Mouse (Mus musculus): Measurements from ENCODE around the gene Prss45. TPM values are rescaled to one million over a fixed set of nuclear protein-coding genes. Genes with fewer than 3 reads are reported as not detected.

The Prss45 gene
- total RNA-seq, 2 experiments from 2014 or later: not detected

DNA sequence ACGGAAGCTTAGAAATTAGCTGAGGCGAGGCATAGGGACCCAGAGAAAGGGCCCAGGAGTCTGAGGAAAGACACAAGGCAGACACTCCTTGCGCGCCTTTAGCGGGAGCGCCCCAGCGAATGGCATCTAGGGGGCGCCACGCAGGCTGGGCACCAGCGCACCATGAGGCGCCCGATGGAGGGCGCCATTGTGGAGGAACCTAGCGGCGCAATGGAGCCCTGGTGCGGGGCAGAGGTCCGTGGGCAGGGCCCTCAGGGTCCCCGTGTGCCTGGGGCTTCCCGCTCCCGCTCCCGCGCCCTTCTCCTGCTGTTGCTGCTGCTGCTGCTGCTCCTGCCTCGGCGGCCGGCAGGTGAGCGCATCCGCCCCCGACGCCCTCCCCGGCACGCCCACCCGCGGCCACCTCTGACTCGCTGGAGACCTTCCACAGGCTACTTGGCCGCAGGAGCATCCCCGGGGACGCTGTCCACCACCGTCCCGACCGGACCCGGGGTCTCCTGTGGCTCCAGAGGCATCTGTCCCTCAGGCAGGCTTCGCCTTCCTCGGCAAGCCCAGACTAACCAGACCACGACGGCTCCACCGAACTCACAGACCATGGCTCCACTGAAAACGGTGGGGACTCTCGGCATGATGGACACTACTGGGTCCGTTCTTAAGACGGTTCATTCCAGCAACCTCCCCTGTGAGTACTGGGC, 23.5 kb downstream of the Prss45 start, which contains the start of gene Prss50:
Gene Prss50, plus strand, starts transcription at position 187 of the 692 bp plus-strand sequence.
- DNase-seq: no peak

GRCm38 (mm10) chr9:110858523-110858922, 24.1 kb downstream of the Prss45 start:
- intact Hi-C loops (cut with DNase I): no loop called here
- DNase-seq: no peak

More for the DNA sequence above, 23.5 kb downstream of the Prss45 start, which contains the start of gene Prss50:
- intact Hi-C loops (cut with DNase I): no loop called here

DNA sequence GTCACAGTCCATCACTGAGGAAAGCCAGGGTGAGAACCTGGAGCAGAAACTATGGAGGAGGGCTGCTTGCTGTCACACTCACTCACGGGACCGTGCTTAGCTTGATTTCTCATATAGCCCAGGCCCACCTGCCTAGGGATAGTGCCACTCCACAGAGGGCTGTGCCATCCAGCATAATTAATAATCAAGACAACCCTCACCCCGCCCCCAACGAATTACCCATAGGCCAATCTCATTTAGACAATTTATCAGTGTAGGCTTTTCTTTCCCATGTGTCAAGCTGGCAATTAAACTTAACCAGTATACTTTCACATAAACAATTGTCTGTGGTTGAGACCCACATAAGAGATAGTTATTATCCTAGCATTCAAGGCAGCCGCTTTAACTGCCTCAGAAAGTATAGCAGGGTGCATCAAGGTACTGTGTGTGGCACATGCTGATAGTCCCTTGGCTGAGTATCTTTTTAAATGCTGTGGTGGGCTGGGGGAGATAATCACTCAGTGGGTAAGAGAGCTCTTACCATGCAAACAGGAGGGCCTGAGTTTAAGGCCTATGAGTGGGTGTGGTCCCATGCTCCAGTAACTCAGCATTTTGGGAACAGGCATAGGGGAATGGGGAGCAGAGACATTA, 24.7 kb downstream of the Prss45 start:
- intact Hi-C loops (cut with DNase I): no loop called here
- DNase-seq: no peak

- intact Hi-C loops (cut with DNase I): loop anchor here (2.0 to 10.0 kb wide), 6 partner anchors 89 to 459 kb away; partner anchors contain the start of gene Setd2
- DNase-seq: peak; percentile 58 to 76
Measured at GRCm38 (mm10) chr9:110871030-110871429, 36.6 kb downstream of the Prss45 start.

DNA sequence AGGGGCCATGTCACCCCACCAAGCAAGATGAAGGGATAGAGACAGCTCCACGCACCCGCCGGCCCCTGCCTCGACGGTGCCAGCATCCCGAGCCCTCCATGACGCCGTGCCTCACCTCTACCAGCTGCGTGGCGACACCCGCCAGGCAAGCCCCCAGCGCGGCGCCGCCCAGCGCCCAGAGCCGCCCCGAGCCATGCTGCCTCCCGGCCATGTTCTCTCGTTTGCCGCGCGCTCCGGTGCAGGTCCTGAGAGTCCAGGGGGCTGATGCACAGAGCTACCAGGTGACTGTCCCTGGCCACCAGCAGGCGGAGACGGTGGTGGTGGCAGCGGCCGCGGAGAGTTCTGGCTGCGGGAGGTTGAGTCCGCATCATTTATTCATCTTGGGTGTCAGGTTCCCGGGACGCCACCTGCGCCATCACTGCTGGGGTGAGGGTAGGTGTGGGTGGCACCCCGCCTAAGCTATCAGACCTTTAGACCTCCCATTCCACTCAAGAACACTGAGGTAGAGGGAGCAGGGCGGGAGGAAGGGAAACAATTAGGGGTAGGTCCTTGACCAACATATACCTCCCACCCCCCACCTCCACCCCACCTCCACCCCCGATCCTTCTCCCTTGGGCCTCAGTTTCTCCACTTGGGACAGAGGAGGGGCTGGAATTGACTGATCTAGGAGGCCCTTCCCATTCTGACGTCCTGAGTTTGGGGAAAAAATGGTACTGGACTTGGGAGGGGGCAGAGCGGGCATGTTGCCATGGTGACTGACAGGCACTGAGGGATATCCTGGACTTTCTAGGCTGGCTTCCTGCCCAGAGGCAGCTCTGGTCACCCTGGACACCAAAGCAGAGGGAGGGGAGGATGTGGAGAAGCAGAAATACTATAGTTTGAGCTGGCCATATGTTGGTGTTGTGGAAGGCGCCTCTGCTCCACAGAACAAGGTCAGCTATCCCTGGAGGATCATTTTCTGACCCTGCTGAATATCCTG, 39.6 kb downstream of the Prss45 start:
- peak in 1 of 2 experiments; percentile 36 for DNase-seq

GRCm38 (mm10) chr9:110874660-110875191, 40.3 kb downstream of the Prss45 start:
- no peak for DNase-seq
- intact Hi-C loops (cut with DNase I): loop anchor here (5.0 to 10.0 kb wide), 5 partner anchors 92 to 462 kb away; partner anchors contain the start of gene Setd2

More for the DNA sequence above, 39.6 kb downstream of the Prss45 start:
- intact Hi-C loops (cut with DNase I): loop anchor here (5.0 to 10.0 kb wide), 5 partner anchors 92 to 462 kb away; partner anchors contain the start of gene Setd2

DNA sequence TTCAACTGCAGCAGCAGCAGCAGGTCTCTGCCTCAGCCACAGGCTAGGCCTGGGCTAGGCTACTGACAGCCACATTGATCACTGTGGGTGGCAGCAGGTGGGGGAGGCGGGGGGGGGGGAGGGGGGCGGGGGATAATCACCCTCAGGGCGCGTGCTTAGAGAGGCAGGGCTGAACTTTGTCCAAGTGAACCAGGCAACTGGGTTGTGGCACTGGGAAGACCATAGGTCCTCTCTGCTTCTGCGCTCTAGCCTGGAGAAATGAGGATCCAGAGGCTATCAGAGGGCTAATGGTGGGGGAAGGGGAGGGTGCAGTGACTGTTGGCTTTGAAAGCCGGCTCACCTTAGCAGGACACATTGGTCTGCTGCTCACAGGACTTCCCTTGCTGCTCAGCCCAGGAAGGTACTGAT, 40.9 kb downstream of the Prss45 start:
- intact Hi-C loops (cut with DNase I): loop anchor here (10.0 kb wide), 1 partner anchor 340 kb away; the partner anchor contains the start of gene Setd2
- no peak for DNase-seq

DNA sequence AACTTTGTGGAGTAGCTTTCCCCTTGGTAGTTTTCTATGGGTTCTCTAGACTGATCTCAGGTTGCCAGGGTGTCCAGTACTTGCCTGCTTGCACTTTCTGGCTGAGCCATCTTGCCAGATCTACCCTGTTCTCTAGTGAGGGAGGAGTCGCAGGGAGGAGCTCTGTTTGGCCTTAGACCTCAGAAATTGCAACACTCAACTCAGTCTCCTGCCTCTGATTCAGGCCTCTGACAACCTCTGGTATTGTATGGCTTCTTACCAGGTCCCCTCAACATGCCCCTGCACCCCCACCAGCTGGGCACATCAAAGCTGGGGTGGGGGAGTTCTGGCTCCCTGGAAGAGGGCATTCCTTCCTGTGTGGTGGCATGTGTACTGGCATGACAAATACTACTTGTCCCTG, 43.0 kb downstream of the Prss45 start:
- no peak for DNase-seq
- intact Hi-C loops (cut with DNase I): loop anchor here (10.0 kb wide), 1 partner anchor 343 kb away; the partner anchor contains the start of gene Setd2

DNA sequence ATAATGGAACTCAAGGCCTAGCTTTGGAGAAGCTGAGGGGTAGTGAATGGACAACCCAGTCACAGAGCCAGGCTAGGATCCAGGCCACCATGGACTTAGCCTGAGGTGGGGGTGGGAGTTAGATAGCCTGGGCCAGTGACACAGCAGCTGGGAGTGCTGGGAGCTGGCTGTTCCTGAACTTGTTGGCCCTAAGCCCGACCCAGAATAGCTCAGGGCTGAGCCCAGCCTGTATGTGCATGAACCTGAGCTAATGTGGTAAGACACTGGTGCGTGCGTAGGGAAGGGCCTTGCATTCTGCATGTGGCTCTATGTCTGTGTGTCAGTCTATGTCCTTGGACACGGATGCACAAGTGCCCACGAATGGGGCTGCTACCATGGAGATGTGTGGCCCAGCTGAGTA, 43.5 kb downstream of the Prss45 start:
- intact Hi-C loops (cut with DNase I): loop anchor here (10.0 kb wide), 1 partner anchor 343 kb away; the partner anchor contains the start of gene Setd2

GRCm38 (mm10) chr9:110879191-110879920, 45.0 kb downstream of the Prss45 start, which contains the start of gene Als2cl:
Gene Als2cl, plus strand, starts transcription at chr9:110879870.
- peak; percentile 32 to 46 for DNase-seq
- intact Hi-C loops (cut with DNase I): loop anchor here (10.0 kb wide), 1 partner anchor 345 kb away; the partner anchor contains the start of gene Setd2

More for the DNA sequence above, 43.5 kb downstream of the Prss45 start:
- DNase-seq: peak; percentile 83 to 88

GRCm38 (mm10) chr9:110879998-110880561, 45.7 kb downstream of the Prss45 start, which contains the start of gene Tmie:
Gene Tmie, minus strand, starts transcription at chr9:110880113.
- peak; percentile 84 to 88 for DNase-seq
- intact Hi-C loops (cut with DNase I): loop anchor here (10.0 kb wide), 1 partner anchor 345 kb away; the partner anchor contains the start of gene Setd2

GRCm38 (mm10) chr9:110880772-110881171, 46.4 kb downstream of the Prss45 start:
- intact Hi-C loops (cut with DNase I): no loop called here
- no peak for DNase-seq

- peak; percentile 37 to 46 for DNase-seq
- intact Hi-C loops (cut with DNase I): loop anchor here (2.0 kb wide), 1 partner anchor 35 kb away; the partner anchor contains the start of gene Fam240a
Measured at GRCm38 (mm10) chr9:110881953-110882352, 47.6 kb downstream of the Prss45 start.

DNA sequence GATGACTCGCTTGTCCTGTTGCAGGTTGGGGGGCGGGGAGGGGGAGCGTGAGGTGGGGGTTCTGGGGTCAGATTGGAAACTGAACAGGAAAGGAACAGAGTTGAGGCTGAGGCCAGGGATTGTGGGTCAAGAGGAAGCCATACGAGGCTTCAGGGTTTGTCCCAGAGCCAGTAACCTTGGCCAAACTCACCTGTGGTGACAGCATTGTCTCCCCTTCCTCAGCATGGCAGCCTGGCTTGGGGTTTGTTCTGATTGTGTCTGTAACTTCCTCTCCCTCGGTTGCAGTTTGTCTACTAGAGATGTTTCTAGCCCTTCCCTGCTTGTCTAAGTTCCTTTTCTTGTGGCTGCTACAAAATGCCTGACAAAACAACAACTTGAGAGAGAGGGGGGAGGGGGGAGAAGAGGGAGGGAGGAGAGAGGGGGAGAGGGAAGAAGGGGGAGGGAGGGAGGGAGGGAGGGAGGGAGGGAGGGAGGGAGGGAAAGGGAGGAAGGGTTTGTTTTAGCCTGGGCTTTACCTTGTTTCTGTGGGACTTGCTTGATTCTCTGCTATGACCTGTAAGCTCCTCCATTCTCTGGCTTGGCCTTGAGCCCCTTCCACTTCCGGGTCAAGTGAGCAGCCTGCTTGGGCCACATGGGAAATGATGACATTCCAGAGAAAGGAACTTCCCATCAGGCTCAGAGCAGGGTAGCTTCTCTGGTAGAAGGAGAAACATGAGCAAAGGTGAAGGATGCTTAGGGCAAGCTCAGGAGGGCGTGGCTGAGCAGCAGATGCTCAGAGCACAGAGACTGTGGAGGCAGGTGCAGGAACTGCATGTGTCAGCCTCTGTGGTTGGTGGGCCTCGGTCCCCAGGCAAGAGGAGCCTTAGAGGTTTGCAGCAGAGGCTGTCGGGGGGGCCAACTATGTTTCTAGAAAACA, 53.3 kb downstream of the Prss45 start:
- intact Hi-C loops (cut with DNase I): no loop called here
- no peak for DNase-seq

DNA sequence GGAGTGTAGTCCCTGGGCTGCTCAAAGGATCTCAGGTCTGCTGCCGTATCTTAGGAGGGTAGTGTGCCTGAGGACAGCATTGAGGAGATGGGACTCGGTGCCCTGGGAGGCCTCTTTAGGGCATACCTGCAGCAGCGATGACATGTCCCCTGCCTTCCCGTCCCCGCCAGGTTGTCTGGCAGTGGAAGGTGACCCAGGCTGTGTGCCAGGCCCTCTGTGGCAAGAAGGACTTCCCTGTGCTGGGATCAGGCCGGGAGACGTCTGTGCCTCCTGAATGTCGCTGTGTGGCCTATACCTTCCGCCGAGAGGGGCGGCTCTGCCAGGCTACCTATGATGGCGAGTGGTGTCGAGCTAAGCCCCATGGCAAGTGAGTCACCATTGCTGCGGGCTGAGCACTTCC, 54.5 kb downstream of the Prss45 start:
- no peak for DNase-seq
- intact Hi-C loops (cut with DNase I): no loop called here

- intact Hi-C loops (cut with DNase I): no loop called here
- DNase-seq: no peak
Measured at GRCm38 (mm10) chr9:110890026-110890783, 55.8 kb downstream of the Prss45 start.
